Mouse (Mus musculus): ENCODE measurements at regions not wholly inside any gene's neighbourhood (a gene's known extent, or its start where the extent isn't known, plus 50 kb on each side); places are given as distances from the start of the nearest gene placed in this dataset.

GRCm38 (mm10) chr3:102360732-102361280 is 108.9 kb upstream of the Ngf start:
- Histone ChIP-seq H3K4me1 (replicated peaks; ENCODE audit: control insufficient read depth, insufficient read depth, low read length) (0 out of 2 replicates have a peak, but pooled peaks cover 2% of the 10 kb centered on the region), H3K4me3 (ENCODE audit: low read depth, low read length) (no peak overlapping the region), H3K9me3 (ENCODE audit: control insufficient read depth, low read length) (no peaks in the 10 kb centered on the region), H3K9ac (ENCODE audit: low read depth, low read length) (no peak overlapping the region), H3K27ac (ENCODE audit: low read depth, low read length) (no peak overlapping the region), H3K4me2 (replicated peaks; ENCODE audit: low read depth, low read length) (no peak overlapping the region), H3K27me3 (ENCODE audit: control insufficient read depth, insufficient read depth, low read length) (peaks cover 52% of the 10 kb centered on the region), H3K36me3 (ENCODE audit: control insufficient read depth, insufficient read depth, low read length) (no peaks in the 10 kb centered on the region)
- WGBS, result 83% methylated on average over 9 of the region's 9 CpGs
- DNase-seq (ENCODE audit: low spot score) (no peak), ATAC-seq (ENCODE audit: low FRiP score) (no peak)

- 88% methylated on average over 4 of the region's 4 CpGs for WGBS
- ATAC-seq (ENCODE audit: low FRiP score) (no peak), DNase-seq (ENCODE audit: low spot score) (no peak)
- Histone ChIP-seq H3K4me1 (replicated peaks; ENCODE audit: control insufficient read depth, insufficient read depth, low read length) (0 out of 2 replicates have a peak, but pooled peaks cover 2% of the 10 kb centered on the region), H3K27me3 (ENCODE audit: control insufficient read depth, insufficient read depth, low read length) (peaks cover 67% of the 10 kb centered on the region), H3K9ac (ENCODE audit: low read depth, low read length) (no peak overlapping the region), H3K4me2 (replicated peaks; ENCODE audit: low read depth, low read length) (no peak overlapping the region), H3K4me3 (ENCODE audit: low read depth, low read length) (no peak overlapping the region), H3K27ac (ENCODE audit: low read depth, low read length) (no peak overlapping the region), H3K9me3 (ENCODE audit: control insufficient read depth, low read length) (no peaks in the 10 kb centered on the region), H3K36me3 (ENCODE audit: control insufficient read depth, insufficient read depth, low read length) (no peaks in the 10 kb centered on the region)
Measured at GRCm38 (mm10) chr3:102358801-102359200, 110.9 kb upstream of the Ngf start.

GRCm38 (mm10) chr3:102357062-102357610 is 112.6 kb upstream of the Ngf start:
- Histone ChIP-seq H3K4me2 (replicated peaks; ENCODE audit: low read depth, low read length) (no peak overlapping the region), H3K4me1 (replicated peaks; ENCODE audit: control insufficient read depth, insufficient read depth, low read length) (0 out of 2 replicates have a peak, but pooled peaks cover 2% of the 10 kb centered on the region), H3K9ac (ENCODE audit: low read depth, low read length) (no peak overlapping the region), H3K27ac (ENCODE audit: low read depth, low read length) (no peak overlapping the region), H3K27me3 (ENCODE audit: control insufficient read depth, insufficient read depth, low read length) (peaks cover 68% of the 10 kb centered on the region), H3K9me3 (ENCODE audit: control insufficient read depth, low read length) (no peaks in the 10 kb centered on the region), H3K36me3 (ENCODE audit: control insufficient read depth, insufficient read depth, low read length) (no peaks in the 10 kb centered on the region), H3K4me3 (ENCODE audit: low read depth, low read length) (no peak overlapping the region)
- DNase-seq (ENCODE audit: low spot score), result no peak
- no peak for ATAC-seq (ENCODE audit: low FRiP score)
- 77% methylated on average over 7 of the region's 7 CpGs for WGBS

- DNase-seq (ENCODE audit: low spot score) (no peak), ATAC-seq (ENCODE audit: low FRiP score) (no peak)
- Histone ChIP-seq H3K27ac (ENCODE audit: low read depth, low read length) (no peak overlapping the region), H3K27me3 (ENCODE audit: control insufficient read depth, insufficient read depth, low read length) (peaks cover 74% of the 10 kb centered on the region), H3K9me3 (ENCODE audit: control insufficient read depth, low read length) (no peaks in the 10 kb centered on the region), H3K4me2 (replicated peaks; ENCODE audit: low read depth, low read length) (no peak overlapping the region), H3K4me1 (replicated peaks; ENCODE audit: control insufficient read depth, insufficient read depth, low read length) (0 out of 2 replicates have a peak, but pooled peaks cover 2% of the 10 kb centered on the region), H3K9ac (ENCODE audit: low read depth, low read length) (no peak overlapping the region), H3K4me3 (ENCODE audit: low read depth, low read length) (no peak overlapping the region), H3K36me3 (ENCODE audit: control insufficient read depth, insufficient read depth, low read length) (no peaks in the 10 kb centered on the region)
- WGBS, result 93% methylated on average over 2 of the region's 2 CpGs
Measured at GRCm38 (mm10) chr3:102355352-102355751, 114.4 kb upstream of the Ngf start.

GRCm38 (mm10) chr3:102354771-102355170 is 114.9 kb upstream of the Ngf start:
- H3K36me3 ChIP-seq (ENCODE audit: control insufficient read depth, insufficient read depth, low read length), result no peaks in the 10 kb centered on the region
- 0 out of 2 replicates have a peak, but pooled peaks cover 2% of the 10 kb centered on the region for H3K4me1 ChIP-seq (replicated peaks; ENCODE audit: control insufficient read depth, insufficient read depth, low read length)
- no peak for ATAC-seq (ENCODE audit: low FRiP score)
- no peaks in the 10 kb centered on the region for H3K9me3 ChIP-seq (ENCODE audit: control insufficient read depth, low read length)
- DNase-seq (ENCODE audit: low spot score), result no peak
- 84% methylated on average over 2 of the region's 2 CpGs for WGBS
- no peak overlapping the region for H3K4me3 ChIP-seq (ENCODE audit: low read depth, low read length)
- no peak overlapping the region for H3K9ac ChIP-seq (ENCODE audit: low read depth, low read length)
- no peak overlapping the region for H3K4me2 ChIP-seq (replicated peaks; ENCODE audit: low read depth, low read length)
- H3K27me3 ChIP-seq (ENCODE audit: control insufficient read depth, insufficient read depth, low read length), result peaks cover 70% of the 10 kb centered on the region
- no peak overlapping the region for H3K27ac ChIP-seq (ENCODE audit: low read depth, low read length)

- no peak overlapping the region for H3K4me3 ChIP-seq (ENCODE audit: low read depth, low read length)
- WGBS, result 42% methylated on average over 6 of the region's 6 CpGs
- H3K4me2 ChIP-seq (replicated peaks; ENCODE audit: low read depth, low read length), result no peak overlapping the region
- H3K36me3 ChIP-seq (ENCODE audit: control insufficient read depth, insufficient read depth, low read length), result no peaks in the 10 kb centered on the region
- no peaks in the 10 kb centered on the region for H3K9me3 ChIP-seq (ENCODE audit: control insufficient read depth, low read length)
- ATAC-seq (ENCODE audit: low FRiP score), result peak; percentile 93
- no peak overlapping the region for H3K9ac ChIP-seq (ENCODE audit: low read depth, low read length)
- H3K27ac ChIP-seq (ENCODE audit: low read depth, low read length), result no peak overlapping the region
- peak; percentile 52 for DNase-seq (ENCODE audit: low spot score)
- peaks cover 65% of the 10 kb centered on the region for H3K27me3 ChIP-seq (ENCODE audit: control insufficient read depth, insufficient read depth, low read length)
- 0 out of 2 replicates have a peak, but pooled peaks cover 2% of the 10 kb centered on the region for H3K4me1 ChIP-seq (replicated peaks; ENCODE audit: control insufficient read depth, insufficient read depth, low read length)
Measured at GRCm38 (mm10) chr3:102353277-102353900, 116.3 kb upstream of the Ngf start.

- H3K9me3 ChIP-seq (ENCODE audit: control insufficient read depth, low read length), result no peaks in the 10 kb centered on the region
- no peak overlapping the region for H3K9ac ChIP-seq (ENCODE audit: low read depth, low read length)
- no peaks in the 10 kb centered on the region for H3K4me1 ChIP-seq (replicated peaks; ENCODE audit: control insufficient read depth, insufficient read depth, low read length)
- H3K36me3 ChIP-seq (ENCODE audit: control insufficient read depth, insufficient read depth, low read length), result no peaks in the 10 kb centered on the region
- DNase-seq (ENCODE audit: low spot score) (no peak), ATAC-seq (ENCODE audit: low FRiP score) (no peak)
- no peak overlapping the region for H3K4me2 ChIP-seq (replicated peaks; ENCODE audit: low read depth, low read length)
- peaks cover 23% of the 10 kb centered on the region for H3K27me3 ChIP-seq (ENCODE audit: control insufficient read depth, insufficient read depth, low read length)
- H3K27ac ChIP-seq (ENCODE audit: low read depth, low read length), result no peak overlapping the region
- H3K4me3 ChIP-seq (ENCODE audit: low read depth, low read length), result no peak overlapping the region
- 80% methylated on average over 3 of the region's 3 CpGs for WGBS
Measured at GRCm38 (mm10) chr3:102346077-102346476, 123.6 kb upstream of the Ngf start.

GRCm38 (mm10) chr3:102345291-102345690 is 124.4 kb upstream of the Ngf start:
- H3K9ac ChIP-seq (ENCODE audit: low read depth, low read length), result no peak overlapping the region
- DNase-seq (ENCODE audit: low spot score) (no peak), ATAC-seq (ENCODE audit: low FRiP score) (no peak)
- H3K4me2 ChIP-seq (replicated peaks; ENCODE audit: low read depth, low read length), result no peak overlapping the region
- H3K27me3 ChIP-seq (ENCODE audit: control insufficient read depth, insufficient read depth, low read length), result peaks cover 16% of the 10 kb centered on the region; the same call in 1 of the 2 replicates
- H3K36me3 ChIP-seq (ENCODE audit: control insufficient read depth, insufficient read depth, low read length), result no peaks in the 10 kb centered on the region
- H3K4me1 ChIP-seq (replicated peaks; ENCODE audit: control insufficient read depth, insufficient read depth, low read length), result no peaks in the 10 kb centered on the region
- H3K27ac ChIP-seq (ENCODE audit: low read depth, low read length), result no peak overlapping the region
- H3K4me3 ChIP-seq (ENCODE audit: low read depth, low read length), result no peak overlapping the region
- WGBS, result 85% methylated on average over 5 of the region's 5 CpGs
- no peaks in the 10 kb centered on the region for H3K9me3 ChIP-seq (ENCODE audit: control insufficient read depth, low read length)

- Histone ChIP-seq H3K9me3 (ENCODE audit: control insufficient read depth, low read length) (no peaks in the 10 kb centered on the region), H3K27ac (ENCODE audit: low read depth, low read length) (no peak overlapping the region), H3K4me3 (ENCODE audit: low read depth, low read length) (no peak overlapping the region), H3K27me3 (ENCODE audit: control insufficient read depth, insufficient read depth, low read length) (no peaks in the 10 kb centered on the region), H3K36me3 (ENCODE audit: control insufficient read depth, insufficient read depth, low read length) (no peaks in the 10 kb centered on the region), H3K4me2 (replicated peaks; ENCODE audit: low read depth, low read length) (no peak overlapping the region), H3K4me1 (replicated peaks; ENCODE audit: control insufficient read depth, insufficient read depth, low read length) (no peaks in the 10 kb centered on the region), H3K9ac (ENCODE audit: low read depth, low read length) (no peak overlapping the region)
- DNase-seq (ENCODE audit: low spot score) (peak; percentile 18), ATAC-seq (ENCODE audit: low FRiP score) (no peak)
- 54% methylated on average over 5 of the region's 5 CpGs for WGBS
Measured at GRCm38 (mm10) chr3:102340731-102341130, 129.0 kb upstream of the Ngf start.

Measured in hindbrain, embryonic 11.5 days (tissue).